Mouse (Mus musculus) megakaryocyte, embryonic 14.5 days (primary cell): ENCODE data around the gene Thg1l.

ENCODE experiments used
- FLI1 ChIP-seq: IDR thresholded peaks from 2 replicates; pipeline ENCODE4 v1.6.1; 2012; ENCODE audit warnings: low read length, inconsistent platforms, mixed read lengths
- GATA1 ChIP-seq: IDR thresholded peaks from 3 replicates; pipeline ENCODE4 v1.6.1; 2012; ENCODE audit warnings: mixed read lengths, low read length, inconsistent platforms, borderline replicate concordance

DNA sequence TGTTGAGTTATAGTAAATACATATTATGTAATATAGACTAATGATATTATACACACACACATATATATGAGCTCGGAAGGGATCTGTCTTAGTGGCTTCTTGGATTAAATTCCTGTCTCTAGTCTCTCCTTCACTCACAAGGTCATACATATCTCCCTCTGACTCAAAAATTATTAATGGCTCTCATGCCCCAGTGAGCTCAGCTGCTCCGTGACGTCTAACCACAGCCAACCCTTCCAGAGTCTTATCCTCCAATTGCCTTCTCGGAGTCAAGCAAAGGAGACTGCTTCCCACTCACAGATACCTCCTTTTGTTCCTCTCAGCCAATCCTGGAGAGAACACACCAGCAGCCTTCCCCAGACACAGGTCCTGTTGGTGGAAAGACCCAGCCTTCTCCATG lies 36.5 kb downstream of the Thg1l start:
- no peak for TF ChIP-seq GATA1
- no peak for TF ChIP-seq FLI1
